Mouse (Mus musculus) gastrocnemius, postnatal 10 days (tissue): ENCODE measurements around the gene Lin9. TPM values are rescaled to one million over a fixed set of nuclear protein-coding genes. Genes with fewer than 3 reads are reported as not detected.
A peak's percentile ranks its signal among the peaks of the same experiment; 100 is the strongest.
"Not testable (repeated sequence)": the region's sequence is repeated elsewhere in the genome, so short reads cannot be mapped to it uniquely, and the experiment has no call there.

ENCODE experiments used
- DNase-seq: peaks from one replicate; pipeline ENCODE4 v3.0.0; 2021; ENCODE audit warnings: mixed read lengths
- long read RNA-seq, 2 experiments: library from polyadenylated mRNA; stranded (forward); transcript quantifications; one replicate each; pipeline ENCODE4 v2.0.0; 2021
- total RNA-seq, 2 experiments: library from RNA; stranded (reverse); gene quantifications; 2 replicates each; pipeline ENCODE4 v1.2.3; 2021

Lin9 gene
- total RNA-seq = 1 to 10 TPM; 5.0 to 5.8 TPM
- long read RNA-seq, experiment 1, transcript Lin9-203 (15 exons, 3,160 nt) = major isoform, 5 of 8 reads
- long read RNA-seq, experiment 1, partial matches to known transcripts = 3 of 8 reads
- long read RNA-seq, experiment 1, other reads (novel, unspliced or antisense) = 0 of 8 reads
- long read RNA-seq, experiment 2, partial matches to known transcripts = 0 of 1 reads
- long read RNA-seq, experiment 2, other reads (novel, unspliced or antisense) = 1 of 1 reads

GRCm38 (mm10) chr1:180641137-180641517 lies at the start of gene Lin9:
Gene Lin9 (plus strand): TSS chr1:180641150.
- DNase-seq = peak; percentile 93

GRCm38 (mm10) chr1:180600578-180600977 lies 40.4 kb upstream of the Lin9 start:
- no peak for DNase-seq

GRCm38 (mm10) chr1:180601806-180602205 lies 39.1 kb upstream of the Lin9 start:
- DNase-seq = no peak

- peak; percentile 48 for DNase-seq
Observed at GRCm38 (mm10) chr1:180604579-180604978, 36.4 kb upstream of the Lin9 start.

- no peak for DNase-seq
Observed at GRCm38 (mm10) chr1:180606106-180606505, 34.8 kb upstream of the Lin9 start.

GRCm38 (mm10) chr1:180606796-180607577 lies 34.0 kb upstream of the Lin9 start:
- no peak for DNase-seq

GRCm38 (mm10) chr1:180607578-180607879 lies 33.4 kb upstream of the Lin9 start:
- no peak for DNase-seq

- DNase-seq = not testable (repeated sequence)
Observed at GRCm38 (mm10) chr1:180611842-180612241, 29.1 kb upstream of the Lin9 start.

- no peak for DNase-seq
Observed at GRCm38 (mm10) chr1:180616762-180617161, 24.2 kb upstream of the Lin9 start.

GRCm38 (mm10) chr1:180622389-180622788 lies 18.6 kb upstream of the Lin9 start:
- no peak for DNase-seq

- no peak for DNase-seq
Observed at GRCm38 (mm10) chr1:180623911-180624310, 17.0 kb upstream of the Lin9 start.

GRCm38 (mm10) chr1:180626141-180626540 lies 14.8 kb upstream of the Lin9 start:
- DNase-seq = no peak

GRCm38 (mm10) chr1:180637796-180638195 lies 3.2 kb upstream of the Lin9 start:
- DNase-seq = not testable (repeated sequence)

GRCm38 (mm10) chr1:180639416-180640401 lies 1.2 kb upstream of the Lin9 start:
- no peak for DNase-seq

GRCm38 (mm10) chr1:180640605-180641125 lies 285 bp upstream of the Lin9 start:
- DNase-seq = peak; percentile 64

GRCm38 (mm10) chr1:180641518-180642227 lies 723 bp downstream of the Lin9 start:
- no peak for DNase-seq

- DNase-seq = no peak
Observed at GRCm38 (mm10) chr1:180642228-180642564, 1.2 kb downstream of the Lin9 start.

- no peak for DNase-seq
Observed at GRCm38 (mm10) chr1:180691284-180691683, 50.3 kb downstream of the Lin9 start.

- DNase-seq = peak; percentile 21
Observed at GRCm38 (mm10) chr1:180696626-180697352, 55.8 kb downstream of the Lin9 start, which contains the start of gene Mixl1. Gene Mixl1 (minus strand): TSS chr1:180697034.

- DNase-seq = no peak
Observed at GRCm38 (mm10) chr1:180698063-180698462, 57.1 kb downstream of the Lin9 start.

- no peak for DNase-seq
Observed at GRCm38 (mm10) chr1:180703400-180703799, 62.5 kb downstream of the Lin9 start.
